Mouse (Mus musculus) right cerebral cortex, postnatal 25 days (tissue): ENCODE data around the gene Kif20b.
A peak's percentile ranks its signal among the peaks of the same experiment; 100 is the strongest.

Source experiments
- DNase-seq: peaks from one replicate; pipeline ENCODE4 v3.0.0; 2022

Kif20b gene

DNA sequence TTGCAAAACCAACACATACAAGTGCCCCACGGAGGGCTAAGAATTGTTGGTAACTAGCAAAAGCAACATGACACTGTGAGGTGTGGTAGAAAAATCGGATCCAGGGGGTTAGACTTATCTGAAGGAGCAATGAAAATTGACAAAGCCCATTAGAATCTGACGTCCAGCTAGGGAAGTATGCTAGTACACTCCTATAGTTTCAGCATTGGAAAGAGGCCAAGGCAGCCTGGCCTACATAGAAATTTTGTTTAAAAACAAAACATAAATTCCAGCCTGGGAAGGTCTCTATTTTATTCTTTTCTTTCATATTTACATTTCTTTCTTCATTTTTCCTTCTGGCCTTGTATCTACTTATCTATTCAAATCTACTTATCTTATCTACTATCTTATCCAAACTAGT, 1.6 kb upstream of the Kif20b start:
- no peak for DNase-seq

DNA sequence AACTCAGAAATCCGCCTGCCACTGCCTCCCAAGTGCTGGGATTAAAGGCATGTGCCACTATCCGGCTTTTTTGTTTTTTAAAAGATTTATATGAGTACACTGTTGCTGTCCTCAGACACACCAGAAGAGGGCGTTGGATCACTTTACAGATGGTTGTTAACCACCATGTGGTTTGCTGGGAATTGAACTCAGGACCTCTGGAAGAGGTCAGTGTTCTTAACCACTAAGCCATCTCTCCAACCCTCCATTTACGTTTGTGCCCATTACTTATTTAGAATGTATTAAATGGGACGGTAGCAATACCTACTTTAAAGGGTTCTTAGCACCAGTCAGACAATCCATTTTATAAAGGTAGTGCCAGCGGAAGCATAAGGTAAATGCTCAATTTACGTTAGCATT, 909 bp upstream of the Kif20b start:
- DNase-seq, result no peak

DNA sequence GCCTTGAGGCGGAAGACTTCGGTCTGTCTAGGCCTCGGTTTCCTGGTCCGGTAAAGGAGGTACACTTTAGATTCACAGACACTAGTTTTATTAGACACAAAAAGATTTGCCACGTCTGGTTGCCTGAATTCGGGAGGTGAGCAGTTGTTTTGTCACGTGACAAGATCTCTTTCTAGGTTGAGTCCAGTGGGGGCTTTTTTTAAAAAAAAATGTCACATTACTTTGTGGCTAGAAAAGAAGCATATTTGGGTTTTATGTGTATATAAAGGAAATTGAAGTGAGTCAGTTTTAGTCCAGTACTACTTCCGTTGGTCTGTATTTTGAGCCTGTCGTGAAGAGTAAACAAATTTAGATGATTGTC, 422 bp downstream of the Kif20b start:
- DNase-seq, result no peak

DNA sequence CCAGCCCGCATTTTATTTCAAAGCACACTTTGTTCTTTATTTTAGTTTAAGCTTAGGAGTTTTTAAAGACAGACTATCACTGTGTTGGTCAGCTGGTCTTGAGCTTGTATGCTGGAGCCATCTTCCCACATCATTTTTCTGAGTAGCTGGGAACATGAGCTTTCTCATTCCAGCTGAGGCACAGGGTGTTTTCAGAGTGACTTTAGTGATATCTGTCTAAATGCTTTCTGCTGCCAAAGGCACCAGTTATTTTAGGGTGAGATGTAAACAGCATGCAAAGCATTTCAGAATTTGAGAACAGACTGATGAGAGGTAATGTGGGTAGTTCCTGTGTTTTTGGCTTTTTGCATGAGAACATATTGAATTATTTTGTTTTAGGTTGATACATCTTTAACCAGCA, 25.0 kb downstream of the Kif20b start:
- no peak for DNase-seq

DNA sequence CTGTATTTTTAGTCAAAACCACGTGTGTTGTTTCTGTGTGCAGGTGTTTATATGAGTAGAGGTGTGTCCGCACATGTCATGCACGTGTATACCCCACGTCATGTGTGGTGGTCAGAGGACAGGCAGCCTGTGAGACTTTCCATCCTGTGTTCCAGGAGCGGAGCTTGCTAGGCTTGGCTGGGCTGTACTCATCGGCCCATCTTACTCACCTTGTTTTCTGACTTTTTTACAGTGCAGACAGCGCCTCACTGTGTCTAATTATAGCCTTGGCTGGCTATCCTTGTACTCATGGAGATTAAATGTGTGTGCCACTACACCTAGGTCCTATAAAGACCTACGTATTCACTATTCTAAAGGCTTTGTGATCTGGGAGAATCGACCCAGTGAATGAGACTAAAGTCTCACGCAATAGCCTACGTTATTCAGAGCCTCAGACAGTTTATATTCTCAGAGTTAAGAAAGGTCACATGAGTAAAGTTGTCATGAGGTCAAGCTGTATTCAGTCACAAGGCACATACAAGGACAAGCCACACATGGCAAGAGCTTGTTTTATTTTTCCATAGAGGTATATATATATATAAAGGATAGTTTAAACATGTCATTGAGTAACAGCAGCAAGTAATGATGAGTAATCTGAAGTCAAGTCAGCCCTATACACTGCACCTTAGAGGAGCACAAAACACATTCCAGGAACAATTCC, 31.8 kb downstream of the Kif20b start:
- DNase-seq, result no peak

DNA sequence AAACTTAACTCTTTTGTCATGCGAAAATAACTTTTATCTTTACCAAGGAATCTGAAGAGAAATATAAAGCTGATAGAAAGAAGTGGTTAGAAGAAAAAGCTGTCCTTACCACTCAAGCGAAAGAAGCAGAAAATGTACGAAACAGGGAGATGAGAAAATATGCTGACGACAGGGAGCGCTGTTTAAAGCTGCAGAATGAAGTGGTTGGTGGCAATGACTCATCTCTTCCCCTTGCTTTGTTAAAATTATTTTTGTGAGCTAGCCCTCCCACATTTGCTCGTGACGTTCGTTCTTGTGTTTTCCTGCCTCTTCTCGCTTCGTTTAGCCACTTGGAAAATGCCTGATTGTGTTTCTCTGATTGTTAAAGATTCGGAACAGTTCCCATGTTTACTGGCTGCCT, 37.2 kb downstream of the Kif20b start:
- DNase-seq, result peak; percentile 16

DNA sequence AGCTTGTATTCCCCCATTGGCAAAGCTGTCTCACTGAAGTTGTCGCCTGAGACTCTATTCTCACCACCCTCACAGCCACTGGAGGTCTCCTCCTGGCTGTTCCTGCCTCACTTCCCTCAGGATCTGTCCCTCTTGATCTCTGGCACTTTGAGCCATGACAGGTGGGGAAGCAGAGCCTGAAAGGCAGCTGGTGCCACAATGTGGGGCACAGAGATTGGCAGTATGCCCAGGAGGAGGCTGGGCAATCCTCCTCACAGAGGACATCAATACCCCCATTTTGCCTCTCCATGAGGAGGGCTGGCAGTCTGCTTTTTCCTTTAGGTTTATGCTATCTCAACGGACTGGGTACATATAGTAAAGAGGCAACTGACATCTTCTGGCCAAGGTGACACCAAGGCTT, 62.6 kb downstream of the Kif20b start:
- no peak for DNase-seq

DNA sequence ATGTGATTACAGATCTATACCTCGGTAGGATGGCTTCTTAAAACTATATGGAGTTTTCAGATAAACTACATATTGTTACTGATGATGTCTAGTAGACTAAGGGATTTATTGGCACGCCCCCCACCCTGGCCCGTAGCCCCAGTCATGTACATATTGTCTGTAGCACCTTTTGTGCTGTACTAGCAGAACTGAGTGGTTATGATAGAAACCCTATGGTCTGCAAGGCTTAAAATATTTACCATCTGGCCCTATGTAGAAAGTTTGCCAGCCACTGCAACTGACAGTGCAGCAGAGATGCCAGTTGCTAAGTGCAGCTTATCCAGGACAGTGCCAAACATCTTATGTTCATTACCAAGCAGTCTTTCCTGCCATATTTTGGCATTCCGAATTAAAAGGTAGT, 68.3 kb downstream of the Kif20b start:
- no peak for DNase-seq

DNA sequence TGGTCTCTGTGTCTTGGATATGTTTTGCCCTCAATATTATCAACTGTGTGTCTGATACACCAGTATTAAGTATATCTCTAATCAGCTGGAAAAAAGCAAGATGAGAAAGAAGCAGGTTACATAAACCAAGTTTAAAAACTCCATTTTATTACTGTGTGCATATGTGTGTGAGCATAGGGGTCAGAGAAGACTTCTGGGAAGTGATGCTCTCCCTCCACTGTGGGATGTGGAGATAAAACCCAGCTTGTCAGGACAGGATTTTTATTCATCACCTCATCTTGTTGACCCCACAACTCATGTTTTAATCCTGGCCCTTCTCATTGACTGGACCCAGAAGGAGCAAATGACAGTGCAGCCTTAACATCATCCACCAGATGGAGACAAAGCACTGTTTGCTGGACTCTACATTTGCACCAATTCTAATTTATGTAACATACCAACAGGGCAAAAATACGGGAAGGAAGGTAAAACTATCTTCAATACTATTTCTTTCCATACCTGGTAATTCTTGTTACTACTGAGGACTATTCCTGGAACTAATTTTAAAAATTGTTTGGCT, 70.9 kb downstream of the Kif20b start:
- peak; percentile 51 for DNase-seq

DNA sequence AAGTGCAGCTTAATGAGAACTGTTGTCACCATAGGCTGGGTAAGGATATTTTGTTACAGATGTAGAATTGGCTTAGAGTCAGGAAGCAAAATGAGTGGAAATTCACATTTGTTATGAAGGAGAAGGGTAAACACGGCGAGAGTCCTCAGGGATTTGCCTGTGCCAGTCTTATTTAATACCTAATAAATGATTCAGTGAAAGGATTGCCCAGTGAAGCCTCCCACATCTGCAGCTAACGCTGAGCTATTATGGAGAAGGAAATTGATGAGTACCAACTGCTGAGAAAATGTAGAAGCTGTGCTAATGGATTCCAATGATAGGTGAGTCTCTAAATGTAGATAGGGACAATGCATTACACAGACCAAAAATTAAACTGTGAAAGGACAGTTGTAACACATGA, 92.9 kb downstream of the Kif20b start:
- DNase-seq, result no peak

DNA sequence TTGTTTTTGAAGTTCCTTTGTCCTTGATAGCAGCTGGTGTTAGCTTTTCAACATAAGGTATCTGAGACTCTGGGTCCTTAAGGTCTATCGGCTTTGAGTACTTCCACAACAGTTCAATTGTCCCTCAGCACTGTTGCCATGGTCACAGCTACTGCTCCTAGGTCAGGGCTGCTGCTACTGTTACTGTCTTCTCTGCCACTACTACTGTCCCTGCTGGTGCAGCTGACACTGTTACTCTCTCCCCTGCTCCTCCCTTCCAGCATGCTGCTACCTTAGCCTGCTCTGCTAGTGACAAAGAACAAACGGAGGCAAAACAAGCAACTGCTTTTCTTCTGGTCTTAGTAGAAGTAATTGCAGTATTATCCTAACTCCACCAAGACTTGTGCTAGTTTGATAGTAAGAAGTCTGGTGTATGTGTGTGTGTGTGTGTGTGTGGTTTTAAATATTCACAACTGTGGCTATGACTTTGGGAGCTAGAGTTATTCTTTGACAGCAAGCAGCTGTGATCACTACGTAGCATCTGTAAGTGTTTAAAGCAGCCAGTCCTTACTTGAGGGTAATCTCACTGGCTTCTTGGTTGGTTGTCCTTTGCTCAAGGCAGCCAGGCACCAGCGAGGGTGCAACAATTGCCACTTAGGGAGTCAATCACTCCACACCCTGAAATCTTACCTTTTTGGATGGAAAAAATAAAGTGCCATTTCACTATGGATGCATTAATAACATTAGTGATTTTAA, 95.5 kb downstream of the Kif20b start:
- no peak for DNase-seq

DNA sequence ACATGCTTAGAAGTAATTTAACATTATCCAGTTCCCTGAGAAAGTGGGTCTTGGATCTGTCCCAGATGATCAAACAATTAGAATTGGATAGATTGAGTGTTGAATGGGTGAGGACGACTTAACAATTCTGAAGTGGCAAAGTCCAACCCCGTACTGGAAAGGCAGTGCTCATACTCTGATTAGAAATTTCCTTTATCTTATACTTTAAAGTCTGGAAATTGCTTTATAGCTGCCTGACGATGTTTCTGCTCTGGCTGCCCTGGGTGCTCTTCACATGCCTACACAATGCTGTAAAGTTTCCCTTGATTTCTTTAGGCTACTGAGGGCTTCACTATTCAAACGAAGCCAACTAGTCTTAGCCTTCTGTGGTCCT, 96.0 kb downstream of the Kif20b start:
- no peak for DNase-seq
